ENCODE assay signal across 31 mouse cellular contexts in genomic region chr2:48627011-48627410, GRCm38 (mm10).
A peak's percentile ranks its signal among the peaks of the same experiment; 100 is the strongest.
DNase-seq lines count a peak whose midpoint lies in the region; ATAC-seq and TF ChIP-seq lines count a peak whose summit lies in the region.
"Had no signal": no experiment of that assay in that cellular context is flagged by ENCODE, and none has a peak within 500 bp of the region (broad histone marks: within the 10 kb centered on the region; RNA-seq: fewer than 3 reads in every experiment).

No protein-coding gene starts in this region.

- intact Hi-C loops in heart, postnatal 10 days (cut with DNase I), result no loop called here

- H3K4me2 ChIP-seq in midbrain, postnatal 0 days (ENCODE audit: low read depth, low read length, poor library complexity, severe bottlenecking), result no peak overlapping the region
- H3K4me2 ChIP-seq: heart, embryonic 15.5 days; hindbrain, embryonic 12.5 days; limb, embryonic 15.5 days; liver, embryonic 13.5 days; midbrain, embryonic 13.5 days; neural tube, embryonic 15.5 days had no signal

- H3K9ac ChIP-seq in midbrain, postnatal 0 days (replicated peaks; ENCODE audit: low read length, poor library complexity, severe bottlenecking), result no peak overlapping the region
- H3K9ac ChIP-seq: heart, embryonic 15.5 days; hindbrain, embryonic 12.5 days; limb, embryonic 15.5 days; liver, embryonic 13.5 days; midbrain, embryonic 13.5 days; neural tube, embryonic 15.5 days had no signal

- no peaks in the 10 kb centered on the region for H3K4me1 ChIP-seq in midbrain, postnatal 0 days (ENCODE audit: insufficient read depth, low read length)
- H3K4me1 ChIP-seq: heart, embryonic 15.5 days; limb, embryonic 10.5 days; liver, embryonic 13.5 days had no signal

- ATAC-seq in midbrain, postnatal 0 days (ENCODE audit: low FRiP score), result no peak
- ATAC-seq: CD4-positive, CD25-positive, alpha-beta regulatory T cell, adult 4 months; intestine, embryonic 16.5 days; lung, postnatal 0 days; midbrain, embryonic 13.5 days had no signal

- H3K27ac ChIP-seq in layer of hippocampus, adult 2 months, result no peak overlapping the region
- H3K27ac ChIP-seq in midbrain, postnatal 0 days (ENCODE audit: low read depth, low read length), result no peak overlapping the region
- H3K27ac ChIP-seq: heart, embryonic 10.5 days; heart, embryonic 15.5 days; hindbrain, embryonic 12.5 days; limb, embryonic 10.5 days; limb, embryonic 15.5 days; liver, embryonic 13.5 days; macrophage; midbrain, embryonic 13.5 days; neural tube, embryonic 15.5 days had no signal

- no peaks in the 10 kb centered on the region for H3K36me3 ChIP-seq in midbrain, postnatal 0 days (ENCODE audit: insufficient read depth, low read length)
- H3K36me3 ChIP-seq: heart, embryonic 10.5 days; heart, embryonic 15.5 days; hindbrain, embryonic 12.5 days; limb, embryonic 10.5 days; limb, embryonic 15.5 days; liver, embryonic 13.5 days; midbrain, embryonic 13.5 days; neural tube, embryonic 15.5 days had no signal

- DNase-seq in heart, adult 11 months, result peak; percentile 21
- no peak for DNase-seq in heart, postnatal 10 days
- DNase-seq in brain, embryonic 18.5 days (ENCODE audit: low read depth, low spot score), result peak; percentile 37
- peak; percentile 24 to 29 for DNase-seq in layer of hippocampus, adult 2 months (ENCODE audit: low spot score in 2 of 2)
- DNase-seq in layer of hippocampus, postnatal 36 days, result peak; percentile 16 to 25
- DNase-seq in midbrain, postnatal 0 days (ENCODE audit: low spot score), result no peak
- no peak for DNase-seq in kidney, adult 18-20 months
- DNase-seq: adrenal gland, postnatal 25 days; cerebellum, adult 9-10 months; cerebellum, postnatal 36 days; gastrocnemius, postnatal 10 days; heart, postnatal 36 days; kidney, adult 9 months; kidney, postnatal 10 days; liver, embryonic 13.5 days; lung, adult 18-20 months; retina, postnatal 1 day; right cerebral cortex, postnatal 25 days; spleen, adult 18-20 months; thymus, postnatal 14 days had no signal

- 80% methylated on average over 4 of the region's 4 CpGs for WGBS in midbrain, postnatal 0 days

- no peak for TF ChIP-seq CTCF in layer of hippocampus, adult 2 months (conservative IDR thresholded peaks at IDR 0.05)
- TF ChIP-seq CTCF in midbrain, postnatal 0 days (IDR thresholded peaks at IDR 0.05), result no peak

- H3K27me3 ChIP-seq in midbrain, postnatal 0 days (ENCODE audit: insufficient read depth, low read length), result no peaks in the 10 kb centered on the region
- H3K27me3 ChIP-seq: heart, embryonic 15.5 days; hindbrain, embryonic 12.5 days; limb, embryonic 15.5 days; liver, embryonic 13.5 days; midbrain, embryonic 13.5 days; neural tube, embryonic 15.5 days had no signal

- no peak overlapping the region for H3K4me3 ChIP-seq in layer of hippocampus, adult 2 months
- no peak overlapping the region for H3K4me3 ChIP-seq in midbrain, postnatal 0 days (ENCODE audit: low read depth, low read length)
- H3K4me3 ChIP-seq: heart, embryonic 10.5 days; heart, embryonic 15.5 days; hindbrain, embryonic 12.5 days; limb, embryonic 10.5 days; limb, embryonic 15.5 days; liver, embryonic 13.5 days; midbrain, embryonic 13.5 days; neural tube, embryonic 15.5 days had no signal

- H3K9me3 ChIP-seq in midbrain, postnatal 0 days (ENCODE audit: low read length), result no peaks in the 10 kb centered on the region
- H3K9me3 ChIP-seq: heart, embryonic 10.5 days; heart, embryonic 15.5 days; hindbrain, embryonic 12.5 days; limb, embryonic 10.5 days; limb, embryonic 15.5 days; liver, embryonic 13.5 days; midbrain, embryonic 13.5 days; neural tube, embryonic 15.5 days had no signal

Comparison
In these comparisons a context has a peak if more than half of its experiments do, and no peak if none do; other contexts are left out.
1. DNase-seq: peak in heart, adult 11 months (single experiment), brain, embryonic 18.5 days (single experiment), layer of hippocampus, adult 2 months (2 of 2) and layer of hippocampus, postnatal 36 days (2 of 2); none in heart, postnatal 10 days (0 of 2), midbrain, postnatal 0 days (single experiment) and kidney, adult 18-20 months (single experiment).